Mouse (Mus musculus) small intestine, adult 2 months (tissue): ENCODE data around the gene Itch.

ENCODE experiments used
- CTCF ChIP-seq: fragments of 200-500 bp; IDR thresholded peaks from 2 replicates; pipeline ENCODE4 v1.5.1; 2012; ENCODE audit warnings: low read depth, mild to moderate bottlenecking, control low read depth, inconsistent platforms, low read length, moderate library complexity, mixed read lengths; ENCODE audit not compliant: insufficient replicate concordance, insufficient read length; ENCODE audit errors: extremely low read depth
- POLR2A ChIP-seq: fragments of 200-500 bp; IDR thresholded peaks from 2 replicates; pipeline ENCODE4 v1.6.1; 2012; ENCODE audit warnings: low read depth, mild to moderate bottlenecking, control low read depth, inconsistent platforms, low read length, moderate library complexity

DNA sequence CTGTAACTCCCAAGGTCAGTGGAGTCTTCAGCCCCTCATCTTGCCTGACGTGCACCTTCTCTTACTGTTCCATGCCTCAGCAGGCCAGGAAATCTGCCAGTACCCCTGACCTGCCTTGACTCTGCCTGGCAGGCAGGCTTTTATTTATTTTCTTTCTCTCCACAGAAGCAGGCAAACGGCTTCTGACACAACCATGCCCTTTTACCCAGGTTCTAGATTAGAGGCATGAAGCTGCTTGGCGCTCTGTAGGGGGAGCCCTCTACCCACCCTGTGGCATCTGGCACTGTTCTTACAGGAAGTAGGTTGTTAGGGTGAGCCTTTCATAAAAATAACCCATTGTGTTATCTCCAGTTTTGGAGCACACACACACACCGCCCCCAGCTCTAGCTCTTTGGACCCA, 107.6 kb downstream of the Itch start:
- TF ChIP-seq CTCF (peak; percentile 10; the same call in 1 of the 2 replicates), POLR2A (no peak)
